Mouse (Mus musculus): ENCODE measurements around the gene Zdhhc20.
A peak's percentile ranks its signal among the peaks of the same experiment; 100 is the strongest.
"Not testable (repeated sequence)": the region's sequence is repeated elsewhere in the genome, so short reads cannot be mapped to it uniquely, and the experiment has no call there.

Gene Zdhhc20

DNA sequence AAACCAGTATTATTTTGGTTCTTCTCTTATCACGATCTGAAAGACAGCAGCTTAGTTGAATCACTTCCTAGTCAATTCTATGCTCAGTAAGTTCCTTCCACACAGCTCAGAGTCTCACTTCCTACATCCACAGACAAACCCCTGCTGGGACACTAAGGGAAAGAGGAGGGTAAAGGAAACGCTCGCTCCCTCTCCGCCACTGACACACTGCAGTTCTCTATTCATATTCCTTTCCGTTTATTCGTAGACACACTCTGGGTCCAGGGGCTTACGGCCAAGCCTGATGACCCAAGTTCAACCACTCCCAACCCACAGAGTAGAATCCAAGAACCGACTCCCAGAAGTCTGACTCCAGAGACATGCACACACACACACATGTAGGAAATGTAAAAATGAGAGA is 2.9 kb downstream of the Zdhhc20 start:
- DNase-seq, result no peak

DNA sequence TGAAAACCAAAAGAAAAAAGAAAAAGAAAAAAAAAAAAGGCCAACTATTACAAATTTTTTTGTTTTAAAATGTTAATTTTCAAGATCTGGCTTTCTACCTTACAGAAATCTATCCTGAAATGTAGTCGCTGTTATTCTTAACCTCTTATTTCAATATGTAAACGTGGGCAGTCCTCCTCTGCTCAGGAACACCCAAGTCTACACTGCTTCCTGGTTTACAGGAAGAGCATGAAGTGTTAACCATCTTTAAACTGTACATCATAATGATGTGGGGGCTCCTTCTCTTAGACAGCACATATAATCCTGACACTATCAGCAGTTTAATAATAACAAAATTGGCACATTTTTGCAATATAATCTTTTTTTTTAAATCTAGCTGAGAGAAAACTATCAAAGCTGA is 4.0 kb downstream of the Zdhhc20 start:
- no peak for DNase-seq

DNA sequence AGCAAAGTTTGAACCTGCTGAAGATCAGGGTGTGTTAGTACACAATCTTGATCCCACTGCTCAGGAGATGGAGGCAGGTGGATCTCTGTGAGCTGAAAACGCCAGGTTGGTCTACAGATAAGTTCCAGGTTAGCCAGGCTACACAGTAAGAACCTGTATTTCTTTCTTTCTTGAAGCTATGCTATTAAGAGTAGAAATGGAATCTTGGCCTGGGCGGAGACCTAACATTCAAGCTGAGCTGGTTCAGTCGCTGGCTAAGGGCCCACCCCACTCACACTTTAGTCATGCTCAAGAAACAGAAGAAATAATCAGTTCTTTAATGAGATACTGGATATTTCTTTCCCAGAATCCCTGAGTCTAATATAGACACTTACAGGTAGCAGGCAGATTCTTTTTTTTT is 6.7 kb downstream of the Zdhhc20 start:
- DNase-seq, result no peak

DNA sequence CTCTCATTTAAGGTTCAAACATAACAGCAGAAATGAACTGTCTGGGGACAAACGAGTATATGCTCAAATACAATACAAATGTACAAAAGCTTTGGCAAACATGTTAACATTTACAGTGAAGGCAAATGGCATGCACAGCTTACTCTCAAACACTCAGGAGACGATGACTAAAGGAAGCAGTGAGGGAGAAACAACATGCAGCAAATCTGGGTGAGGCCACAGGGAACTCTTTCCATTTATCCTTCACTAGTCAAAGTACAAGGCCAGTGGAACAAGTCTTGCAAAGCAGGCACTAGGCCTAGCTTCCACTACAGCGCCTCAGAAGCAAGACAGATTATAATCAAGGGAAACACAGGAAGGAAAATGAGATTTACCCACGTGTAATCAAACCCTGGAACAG is 7.4 kb downstream of the Zdhhc20 start:
- DNase-seq, result no peak

DNA sequence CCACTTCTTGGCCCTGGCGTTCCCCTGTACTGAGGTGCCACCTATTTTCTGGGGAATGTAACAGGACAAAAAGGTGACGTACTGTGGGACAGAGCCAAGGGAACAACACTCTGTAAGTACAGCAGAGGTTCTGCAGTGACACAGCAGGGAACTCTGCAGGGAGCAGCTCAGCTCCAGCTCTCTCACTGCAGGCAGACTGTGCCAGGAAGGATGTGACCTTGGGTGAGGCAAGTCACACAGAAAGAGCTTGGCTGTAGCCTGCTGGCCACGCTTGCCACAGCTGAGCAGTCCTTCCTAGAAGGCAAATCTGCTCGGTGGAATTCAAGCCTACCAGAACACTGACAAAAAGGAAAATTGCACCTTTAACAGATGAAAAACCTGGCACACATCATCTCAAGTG is 8.3 kb downstream of the Zdhhc20 start:
- DNase-seq, result no peak

DNA sequence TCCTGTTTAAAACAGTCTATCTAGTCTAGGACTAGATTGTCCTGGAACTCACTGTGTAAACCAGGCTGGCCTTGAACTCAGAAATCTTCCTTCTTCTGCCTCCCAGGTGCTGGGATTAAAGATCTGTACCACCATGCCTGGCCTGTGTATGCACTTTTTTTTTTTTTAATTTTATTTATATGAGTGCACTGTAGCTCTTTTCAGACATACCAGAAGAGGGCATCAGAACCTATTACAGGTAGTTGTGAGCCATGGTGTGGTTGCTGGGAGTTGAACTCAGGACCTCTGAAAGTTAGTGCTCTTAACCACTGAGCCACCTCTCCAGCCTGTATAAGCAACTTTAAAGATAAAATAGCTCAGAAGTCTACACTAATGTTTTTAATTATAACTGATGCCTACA is 9.0 kb downstream of the Zdhhc20 start:
- DNase-seq, result no peak

DNA sequence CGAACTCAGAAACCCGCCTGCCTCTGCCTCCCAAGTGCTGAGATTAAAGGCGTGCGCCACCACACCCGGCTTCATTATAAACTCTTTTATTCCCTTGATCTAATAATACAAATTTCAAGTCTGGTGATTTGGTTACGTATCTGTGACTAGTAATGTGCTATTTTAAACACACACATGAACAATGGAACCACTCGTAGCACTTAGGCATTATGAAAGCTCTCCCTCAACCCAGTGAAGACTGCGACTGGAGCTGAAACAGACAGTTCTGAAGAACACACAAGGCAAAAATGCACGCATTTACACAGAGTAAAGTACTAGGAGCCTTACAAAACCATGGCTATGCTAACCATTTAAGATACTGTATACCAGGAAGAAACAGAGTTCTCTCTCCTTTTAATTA is 12.2 kb downstream of the Zdhhc20 start:
- DNase-seq, result no peak

DNA sequence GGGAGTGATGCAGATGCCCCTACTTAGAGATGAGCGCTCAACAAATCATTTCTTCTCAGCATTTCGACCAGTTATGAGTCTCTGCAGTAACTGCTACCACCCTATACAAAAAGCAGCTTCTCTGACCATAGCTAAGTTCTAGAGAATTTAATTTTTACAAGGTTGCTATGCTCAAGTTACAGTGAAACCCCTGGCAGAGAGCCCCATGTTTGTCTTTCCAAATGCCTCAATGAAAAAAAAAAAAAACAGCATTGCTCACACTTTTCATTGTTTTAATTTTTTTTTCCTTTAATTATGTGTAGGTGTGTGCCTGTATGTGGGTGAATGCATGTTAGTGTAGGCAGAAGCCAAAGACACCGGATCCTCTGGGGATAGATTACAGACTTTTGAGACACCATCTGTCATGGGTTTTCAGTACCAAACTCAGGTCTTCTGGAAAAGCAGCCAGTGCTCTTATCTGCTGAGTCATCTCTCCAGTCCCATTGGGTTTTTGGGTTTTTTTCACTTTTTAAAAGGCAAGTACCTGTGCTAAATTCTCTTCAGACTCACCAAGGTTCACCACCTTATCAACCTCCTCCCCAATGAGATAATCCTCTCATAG is 23.3 kb downstream of the Zdhhc20 start:
- no peak for DNase-seq

DNA sequence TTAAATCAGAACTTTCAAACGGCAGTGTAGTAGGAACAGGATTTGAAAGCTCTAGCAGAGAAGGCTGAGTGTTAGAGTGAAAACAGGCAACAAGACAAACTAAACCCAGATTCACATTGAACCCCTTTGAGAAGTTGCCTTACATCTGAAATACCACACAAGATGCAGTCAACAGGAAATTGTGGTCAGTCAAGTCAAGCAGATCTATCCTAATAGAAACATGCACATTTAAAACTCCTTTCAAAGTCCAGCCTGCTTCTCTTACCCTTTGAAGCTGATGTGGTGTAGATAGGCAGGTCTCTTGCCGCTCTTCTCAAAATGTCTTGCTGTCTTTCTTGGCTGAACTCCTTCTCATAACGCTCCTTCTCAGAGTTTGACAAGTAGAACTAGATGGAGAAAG is 24.8 kb downstream of the Zdhhc20 start:
- no peak for DNase-seq

DNA sequence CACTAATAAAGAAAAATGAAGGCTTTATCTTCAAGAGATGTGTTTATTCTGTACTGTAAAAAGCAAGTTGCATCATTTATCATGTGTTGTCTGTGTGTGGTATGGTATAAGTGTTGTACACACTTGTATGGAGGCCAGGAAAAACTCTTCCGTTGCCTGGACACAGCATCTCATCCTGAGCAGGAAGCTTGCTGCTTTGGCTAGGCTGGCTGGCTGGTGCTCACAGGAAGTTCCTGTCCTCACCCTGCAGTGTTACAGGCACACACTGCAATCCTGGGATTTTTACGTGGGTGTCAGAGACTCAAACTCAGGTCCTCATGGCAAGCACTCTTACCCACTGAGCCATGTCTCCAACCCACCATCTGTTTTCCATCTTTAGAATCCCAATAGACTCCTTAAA is 26.9 kb downstream of the Zdhhc20 start:
- no peak for DNase-seq

DNA sequence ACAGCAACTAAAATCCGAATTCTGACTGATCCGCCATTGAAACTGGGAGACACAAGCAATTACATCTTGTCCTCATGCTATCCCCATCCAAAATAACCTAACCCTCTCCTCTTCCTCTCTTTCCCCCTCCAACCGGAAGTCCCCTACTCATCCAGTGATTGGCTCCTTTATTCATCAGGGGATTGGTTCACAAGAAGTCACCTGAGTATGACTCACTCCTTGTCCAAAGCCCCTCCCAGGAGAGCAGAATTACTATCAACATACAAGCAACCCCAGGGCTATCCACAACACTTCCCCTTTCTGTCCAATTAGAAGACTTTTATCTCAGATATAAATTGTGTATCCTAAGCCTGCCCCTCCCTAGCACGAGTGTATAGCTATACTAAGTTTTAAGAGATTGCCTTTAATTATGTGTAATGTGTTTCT is 28.1 kb downstream of the Zdhhc20 start:
- no peak for DNase-seq

DNA sequence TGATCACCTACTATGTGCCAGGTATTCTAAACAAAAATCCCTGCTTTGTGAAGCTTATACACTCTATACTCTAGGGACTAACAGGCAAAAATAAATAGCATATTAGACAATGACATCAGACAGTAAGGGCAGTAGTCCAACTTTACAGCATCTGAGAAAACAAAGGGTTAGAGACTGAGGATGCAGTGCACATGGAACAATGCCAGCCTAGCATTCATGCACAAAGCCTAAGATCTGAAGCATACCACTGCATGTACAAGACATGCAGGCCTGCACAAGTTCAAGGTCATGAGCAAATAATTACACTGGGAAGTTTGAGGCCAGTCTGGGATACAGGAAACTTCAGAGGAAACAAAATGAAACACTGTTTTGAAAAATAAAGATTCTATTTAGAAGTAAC is 30.6 kb downstream of the Zdhhc20 start:
- no peak for DNase-seq

DNA sequence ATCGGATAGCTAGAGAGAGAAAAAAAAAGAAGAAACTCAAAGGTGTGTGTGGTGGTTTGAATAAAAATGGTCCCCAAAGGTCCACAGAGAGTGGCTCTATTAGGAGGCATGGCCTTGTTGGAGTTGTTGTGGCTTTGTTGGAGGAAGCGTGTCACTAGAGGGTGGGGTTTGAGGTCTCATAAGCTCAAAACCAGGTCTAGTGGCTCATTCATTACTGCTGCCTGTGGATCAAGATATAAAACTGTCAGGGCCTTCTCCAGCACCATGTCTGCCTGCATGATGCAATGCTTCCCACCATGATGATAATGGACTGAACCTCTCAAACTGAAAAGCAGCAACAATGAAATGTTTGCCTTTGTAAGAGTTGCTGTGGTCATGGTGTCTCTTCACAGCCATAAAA is 31.5 kb downstream of the Zdhhc20 start:
- DNase-seq, result no peak

DNA sequence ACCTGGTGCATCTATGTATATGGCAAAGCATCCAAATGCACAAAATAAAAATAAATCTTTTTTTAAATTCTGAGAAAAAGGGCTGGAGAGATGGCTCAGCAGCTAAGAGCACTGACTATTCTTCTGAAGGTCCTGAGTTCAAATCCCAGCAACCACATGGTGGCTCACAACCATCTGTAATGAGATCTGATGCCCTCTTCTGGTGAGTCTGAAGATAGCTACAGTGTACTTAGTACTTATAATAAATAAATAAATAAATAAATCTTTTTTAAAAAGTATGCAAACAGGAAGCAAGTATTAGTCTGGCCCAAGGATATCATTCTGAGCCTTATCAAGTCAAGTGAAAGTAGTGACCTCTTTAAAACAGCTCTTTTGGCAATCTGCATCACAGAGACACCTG is 34.0 kb downstream of the Zdhhc20 start:
- not testable (repeated sequence) for DNase-seq

DNA sequence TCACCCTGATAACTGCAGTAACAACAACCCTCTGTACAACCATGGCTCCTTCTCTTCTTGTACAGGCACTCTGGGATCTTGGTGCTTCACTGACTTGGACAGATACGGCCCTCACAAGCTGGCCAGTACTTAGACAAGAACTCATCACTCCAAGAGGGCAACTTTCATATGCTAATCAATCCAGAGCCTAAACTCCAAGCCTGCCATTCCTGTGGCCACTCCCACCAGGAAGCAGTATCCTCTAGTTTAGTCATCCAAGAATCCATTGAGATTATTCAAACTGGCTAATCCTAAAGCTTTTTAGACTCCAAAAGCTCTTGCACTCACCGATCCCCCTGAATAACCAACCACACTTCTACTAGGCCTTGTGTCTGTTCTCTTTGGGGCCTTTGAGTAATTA is 37.1 kb downstream of the Zdhhc20 start:
- DNase-seq, result no peak

DNA sequence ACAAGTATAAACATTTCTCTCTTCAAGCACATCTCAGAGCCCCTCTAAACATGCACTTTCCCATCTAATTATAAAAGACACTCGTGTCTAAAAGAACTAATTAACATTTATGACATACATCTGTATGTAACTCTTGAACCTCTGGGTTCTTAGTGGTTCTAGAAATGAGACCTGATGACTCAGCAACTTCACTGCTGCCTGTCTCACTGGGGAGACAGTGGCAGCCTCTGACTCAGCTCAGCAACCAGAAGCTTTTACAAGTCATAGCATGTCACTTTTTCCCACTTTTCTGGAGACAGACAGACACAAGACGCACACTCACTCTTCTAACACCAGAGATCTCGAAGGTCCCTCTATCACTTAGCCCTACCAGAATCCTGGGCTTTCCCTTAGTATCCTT is 39.7 kb downstream of the Zdhhc20 start:
- DNase-seq, result no peak

DNA sequence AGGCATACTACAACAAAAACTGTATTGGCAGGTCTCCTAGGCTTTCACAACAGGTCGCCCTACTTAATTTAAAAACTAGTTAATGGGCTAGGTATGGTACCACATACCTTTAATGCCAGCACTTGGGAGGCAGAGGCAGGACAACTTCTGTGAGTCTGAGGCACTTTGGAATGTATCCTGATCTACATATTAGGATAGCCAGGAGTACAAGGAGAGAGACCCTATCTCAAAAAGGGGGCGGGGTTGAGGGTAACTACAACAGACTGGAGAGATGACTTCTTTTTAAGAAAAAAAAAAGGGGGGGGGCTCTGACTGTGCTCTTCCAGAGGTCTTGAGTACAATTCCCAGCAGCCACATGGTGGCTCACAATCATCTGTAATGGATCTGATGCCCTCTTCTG is 41.4 kb downstream of the Zdhhc20 start:
- no peak for DNase-seq

DNA sequence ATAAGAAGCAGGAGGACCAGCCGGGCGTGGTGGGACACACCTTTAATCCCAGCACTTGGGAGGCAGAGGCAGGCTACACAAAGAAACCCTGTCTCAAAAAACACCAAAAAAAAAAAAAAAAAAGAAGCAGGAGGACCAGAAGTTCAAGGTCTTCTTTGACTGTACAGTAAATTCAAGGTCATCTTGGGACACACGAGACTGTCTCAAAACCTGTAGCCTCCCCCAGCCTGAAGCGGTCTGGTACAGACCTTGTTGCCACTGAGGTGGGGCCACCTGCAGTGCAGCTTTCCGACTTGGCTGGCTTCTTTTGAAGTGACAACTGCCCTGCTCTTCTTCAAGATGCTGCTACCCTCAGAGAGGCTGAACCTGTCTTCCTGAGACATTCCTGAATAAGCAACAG is 42.0 kb downstream of the Zdhhc20 start:
- not testable (repeated sequence) for DNase-seq

DNA sequence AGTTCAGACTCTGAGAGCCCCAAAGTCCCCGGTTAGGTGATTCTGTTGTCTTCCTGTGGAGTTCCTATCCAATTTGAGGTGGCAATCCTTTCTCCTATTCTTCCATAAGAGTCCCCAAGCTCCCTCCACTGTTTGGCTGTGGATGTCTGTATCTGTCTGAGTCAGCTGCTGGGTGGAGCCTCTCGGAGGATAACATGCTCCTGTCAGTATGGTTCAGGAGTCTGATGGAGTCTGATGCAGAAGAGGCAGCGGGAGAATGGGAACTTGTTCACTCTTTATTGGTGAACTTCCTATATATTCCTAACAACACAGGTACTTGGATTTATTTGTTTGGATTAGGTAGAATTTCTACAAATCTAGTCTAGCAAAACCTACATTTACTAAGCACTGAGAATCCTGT is 45.5 kb downstream of the Zdhhc20 start:
- DNase-seq, result no peak

DNA sequence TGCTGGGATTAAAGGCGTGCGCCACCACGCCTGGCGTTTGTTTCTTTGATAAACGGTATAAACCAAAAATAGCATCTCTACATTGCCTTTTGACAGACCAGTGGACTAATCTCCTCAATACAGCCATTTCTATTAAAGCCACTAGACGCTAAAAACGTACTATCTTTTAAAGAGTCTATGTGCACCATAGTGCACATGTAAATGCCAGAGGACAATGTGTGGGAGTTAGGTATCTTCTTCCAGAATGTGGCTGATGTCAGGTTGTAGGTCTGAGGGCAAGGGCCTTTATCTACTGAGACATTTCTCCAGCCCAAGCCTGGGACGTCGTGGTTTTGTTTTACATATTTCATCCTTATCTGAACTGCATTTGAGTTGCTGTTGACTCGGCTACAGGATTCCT is 54.9 kb downstream of the Zdhhc20 start:
- DNase-seq, result no peak

DNA sequence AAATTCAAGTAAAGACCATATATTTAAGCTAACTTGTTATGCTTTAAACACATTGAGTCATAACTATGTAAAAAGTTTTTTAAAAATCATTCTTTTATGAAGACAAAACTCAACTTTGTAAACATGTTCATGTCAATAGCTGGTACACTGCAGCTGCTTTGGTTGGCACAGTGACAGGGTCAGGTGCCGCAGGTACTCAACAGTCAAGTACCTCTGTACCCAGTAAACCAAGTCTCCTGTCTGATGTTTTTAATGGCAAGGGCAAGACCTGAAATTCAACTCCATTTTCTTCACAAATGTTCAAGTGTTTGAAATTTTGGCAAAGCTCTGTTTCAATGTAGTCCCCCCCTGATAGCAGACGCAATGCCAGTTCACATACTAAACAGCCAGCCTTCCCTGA is 56.5 kb downstream of the Zdhhc20 start:
- no peak for DNase-seq

DNA sequence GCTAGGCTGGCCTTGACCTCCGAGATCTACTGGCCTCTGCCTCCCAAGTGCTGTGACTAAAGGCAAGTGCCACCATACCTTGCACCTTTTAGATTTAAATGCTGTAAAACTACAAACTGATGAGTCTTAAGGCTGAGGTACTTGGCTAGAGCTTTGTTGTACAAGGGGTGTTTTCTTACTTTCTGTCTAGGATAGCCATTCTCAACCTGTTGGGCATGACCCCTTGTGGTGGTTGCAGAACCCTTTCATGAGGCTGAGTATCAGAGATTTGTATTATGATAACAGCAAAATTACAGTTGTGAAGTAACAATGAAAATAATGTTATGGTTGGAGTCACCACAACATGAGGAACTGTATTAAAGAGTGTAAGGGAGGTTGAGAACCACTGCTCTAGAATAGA is 62.8 kb downstream of the Zdhhc20 start:
- DNase-seq, result no peak

DNA sequence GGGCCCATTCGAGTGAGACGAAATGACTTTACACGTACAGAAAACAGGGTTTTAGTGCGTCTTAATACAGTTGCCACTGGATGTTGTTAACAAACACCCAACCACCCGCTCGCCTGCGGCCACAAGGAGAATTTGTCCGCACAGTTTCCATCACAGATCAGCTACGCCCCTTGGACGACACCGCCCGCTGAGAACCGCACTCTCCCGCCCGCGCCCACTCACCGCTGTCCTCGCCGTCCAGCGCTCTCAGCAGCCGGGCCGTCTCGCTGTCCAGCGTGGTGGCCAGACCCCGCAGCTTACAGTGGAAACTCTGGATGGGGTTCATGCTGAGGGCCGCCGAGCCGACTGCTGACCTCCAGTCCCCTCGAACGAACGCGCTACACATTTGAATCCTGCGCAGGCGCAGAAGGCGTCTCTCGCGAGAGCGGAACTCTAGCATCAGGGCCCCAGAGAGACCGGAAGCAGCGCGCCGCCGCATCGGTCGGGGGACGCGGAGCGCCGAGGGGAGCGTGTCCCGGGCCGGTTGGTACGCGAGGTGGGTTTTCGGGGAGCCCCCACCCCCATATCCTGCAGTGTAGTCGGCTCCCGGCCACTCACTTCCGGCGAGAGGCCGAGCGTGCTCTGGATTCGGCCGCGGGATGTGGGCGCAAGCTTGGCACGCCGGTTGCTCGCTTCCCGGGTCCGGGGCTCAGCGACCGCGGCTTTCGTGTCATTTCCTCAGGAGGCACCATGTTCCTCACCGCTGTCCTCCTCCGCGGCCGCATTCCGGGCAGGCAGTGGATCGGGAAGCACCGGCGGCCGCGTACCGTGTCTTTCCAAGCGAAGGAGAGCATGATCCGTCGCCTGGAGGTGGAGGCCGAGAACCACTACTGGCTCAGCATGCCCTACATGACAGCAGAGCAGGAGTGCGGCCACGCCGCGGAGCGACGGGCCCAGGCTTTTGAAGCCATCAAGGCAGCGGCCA is 64.0 kb downstream of the Zdhhc20 start, which contains the start of the genes Ska3 and Mrpl57:
TSS of gene Ska3 (minus strand) at position 398 of the 964 bp plus-strand sequence.
TSS of gene Mrpl57 (plus strand) at position 447 of the 964 bp plus-strand sequence.
- DNase-seq, result peak; percentile 90

DNA sequence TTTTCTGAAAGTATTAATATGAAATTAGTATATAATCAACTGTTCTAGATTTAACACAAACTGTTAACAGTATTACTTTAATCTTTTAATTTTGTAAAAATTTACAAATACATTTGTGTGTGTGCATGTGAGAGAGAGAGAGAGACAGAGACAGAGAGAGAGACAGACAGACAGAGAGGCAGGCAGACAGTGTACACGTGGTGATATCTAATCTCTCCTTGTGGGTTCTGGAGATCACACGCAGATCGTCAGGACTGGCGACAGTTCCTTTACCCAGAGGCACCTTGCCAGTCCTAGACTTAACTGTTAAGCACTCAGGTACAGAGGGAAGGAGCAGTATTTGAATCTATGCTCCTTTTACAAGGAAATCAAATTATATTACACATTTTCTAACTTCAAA is 69.2 kb downstream of the Zdhhc20 start:
- no peak for DNase-seq
